Mouse (Mus musculus): ENCODE measurements around the gene Hmg20a.

- TF ChIP-seq POLR2A (IDR thresholded peaks at IDR 0.05; ENCODE audit: low read depth, low read length) (no peak), CTCF (IDR thresholded peaks at IDR 0.05; ENCODE audit: extremely low read depth, insufficient read length, insufficient replicate concordance, low read depth, low read length) (no peak)
These were observed 2.3 kb upstream of the Hmg20a start for GRCm38 (mm10) chr9:56415935-56416607.

Measured in small intestine, adult 2 months (tissue).